Mouse (Mus musculus) forebrain, embryonic 16.5 days (tissue): ENCODE measurements around the gene Tmtc2. TPM values are rescaled to one million over a fixed set of nuclear protein-coding genes. Genes with fewer than 3 reads are reported as not detected.
"Not testable (repeated sequence)": the region's sequence is repeated elsewhere in the genome, so short reads cannot be mapped to it uniquely, and the experiment has no call there.

Source experiments
- ATAC-seq: fragments of 200-750 bp; cut with Nextera tagmentation; 2 replicates; pipeline ENCODE4 v1.8.0; 2017; ENCODE audit warnings: mild to moderate bottlenecking, moderate library complexity
- H3K27ac ChIP-seq: fragments of 300-500 bp; sonication (generic); 2 replicates; pipeline ENCODE4 v1.5.1; 2014; ENCODE audit warnings: low read length, control low read depth
- H3K27me3 ChIP-seq: fragments of 300-500 bp; sonication (generic); replicated peaks from 2 replicates; pipeline ENCODE4 v1.6.1; 2014; ENCODE audit warnings: low read length; ENCODE audit not compliant: control insufficient read depth, insufficient read depth
- H3K36me3 ChIP-seq: fragments of 300-500 bp; sonication (generic); 2 replicates; pipeline ENCODE4 v1.6.1; 2014; ENCODE audit not compliant: control insufficient read depth, insufficient read depth
- H3K4me1 ChIP-seq: fragments of 300-500 bp; sonication (generic); replicated peaks from 2 replicates; pipeline ENCODE4 v1.6.1; 2014; ENCODE audit warnings: low read length; ENCODE audit not compliant: control insufficient read depth, insufficient read depth
- H3K4me2 ChIP-seq: fragments of 300-500 bp; sonication (generic); 2 replicates; pipeline ENCODE4 v1.6.1; 2014; ENCODE audit warnings: mild to moderate bottlenecking, low read length, control low read depth
- H3K4me3 ChIP-seq: fragments of 300-500 bp; sonication (generic); replicated peaks from 2 replicates; pipeline ENCODE4 v1.5.1; 2014; ENCODE audit warnings: mild to moderate bottlenecking, low read length, control low read depth
- H3K9ac ChIP-seq: fragments of 300-500 bp; sonication (generic); replicated peaks from 2 replicates; pipeline ENCODE4 v1.6.1; 2014; ENCODE audit warnings: low read depth, low read length, control low read depth
- H3K9me3 ChIP-seq: fragments of 300-500 bp; sonication (generic); 2 replicates; pipeline ENCODE4 v1.6.1; 2016; ENCODE audit warnings: low read length; ENCODE audit not compliant: control insufficient read depth
- WGBS: fragments of 180-500 bp; shearing (Covaris S2); extraction: QIAGEN DNeasy Blood & Tissue Kit; methylation state at CpG from one replicate; pipeline ENCODE4 v1.1.7; 2014; 5-methylcytosine and 5-hydroxymethylcytosine counted together
- polyA plus RNA-seq: library from polyadenylated mRNA; unstranded; fragments of >200 nt; fragmentation: Nextera tagmentation; extraction: Ambion mirVana; gene quantifications from 2 replicates; pipeline ENCODE4 v1.2.1, GENCODE M21; 2015

Tmtc2 gene
- polyA plus RNA-seq, 1 experiment from 2014 or later, result 7.2 TPM

GRCm38 (mm10) chr10:105284171-105284570 is 290.1 kb downstream of the Tmtc2 start:
- 43% methylated on average over 6 of the region's 6 CpGs for WGBS
- Histone ChIP-seq H3K4me2 (no peak overlapping the region), H3K36me3 (no peaks in the 10 kb centered on the region), H3K27me3 (no peaks in the 10 kb centered on the region), H3K4me3 (no peak overlapping the region), H3K27ac (no peak overlapping the region), H3K9ac (no peak overlapping the region), H3K9me3 (no peaks in the 10 kb centered on the region), H3K4me1 (no peaks in the 10 kb centered on the region)
- no peak for ATAC-seq

- no peaks in the 10 kb centered on the region for H3K36me3 ChIP-seq
- H3K4me2 ChIP-seq, result no peak overlapping the region
- no peak; the same call in 1 of the 2 replicates for ATAC-seq
- H3K9me3 ChIP-seq, result no peaks in the 10 kb centered on the region
- no peak overlapping the region for H3K27ac ChIP-seq
- H3K27me3 ChIP-seq, result no peaks in the 10 kb centered on the region
- no peaks in the 10 kb centered on the region for H3K4me1 ChIP-seq
- H3K4me3 ChIP-seq, result no peak overlapping the region
- WGBS, result 89% methylated on average over 3 of the region's 3 CpGs
- no peak overlapping the region for H3K9ac ChIP-seq
Observed at GRCm38 (mm10) chr10:105280933-105281332, 293.3 kb downstream of the Tmtc2 start.

DNA sequence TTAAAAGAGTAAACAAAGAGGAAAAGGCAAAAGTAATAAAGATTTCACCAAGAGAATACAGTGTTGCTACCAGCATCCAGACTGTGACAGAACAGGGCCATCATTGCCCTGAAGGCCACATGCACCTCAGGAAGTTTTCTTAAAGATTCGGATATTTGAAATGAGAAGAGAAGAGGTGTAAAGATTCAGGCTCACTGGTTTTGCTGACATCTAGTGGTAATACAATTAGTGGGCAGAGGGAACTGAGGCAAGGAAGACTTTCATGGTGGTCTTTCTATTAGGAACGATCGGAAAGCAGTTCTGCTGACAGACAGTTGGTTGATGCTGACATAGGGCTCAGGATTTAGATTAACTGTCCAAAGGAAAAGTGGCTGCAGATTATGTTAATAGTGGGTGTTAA is 314.2 kb downstream of the Tmtc2 start:
- WGBS, result 32% methylated on average over 3 of the region's 3 CpGs
- ATAC-seq, result no peak
- H3K9ac ChIP-seq, result no peak overlapping the region
- no peak overlapping the region for H3K27ac ChIP-seq
- no peaks in the 10 kb centered on the region for H3K4me1 ChIP-seq
- no peaks in the 10 kb centered on the region for H3K9me3 ChIP-seq
- no peak overlapping the region for H3K4me3 ChIP-seq
- no peaks in the 10 kb centered on the region for H3K27me3 ChIP-seq
- no peaks in the 10 kb centered on the region for H3K36me3 ChIP-seq
- H3K4me2 ChIP-seq, result no peak overlapping the region

DNA sequence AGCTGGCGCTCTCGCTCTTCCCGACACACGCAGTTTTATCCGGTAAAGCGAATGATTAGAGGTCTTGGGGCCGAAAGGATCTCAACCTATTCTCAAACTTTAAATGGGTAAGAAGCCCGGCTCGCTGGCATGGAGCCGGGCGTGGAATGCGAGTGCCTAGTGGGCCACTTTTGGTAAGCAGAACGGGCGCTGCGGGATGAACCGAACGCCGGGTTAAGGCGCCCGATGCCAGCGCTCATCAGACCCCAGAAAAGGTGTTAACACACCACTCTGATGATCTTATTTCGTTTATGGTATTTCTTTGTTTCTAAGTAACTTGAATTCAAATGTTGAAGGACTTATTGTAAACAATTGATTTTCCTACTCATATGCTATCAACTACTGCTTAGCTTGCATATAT is 336.0 kb downstream of the Tmtc2 start:
- ATAC-seq, H3K27me3 ChIP-seq, H3K27ac ChIP-seq, H3K9ac ChIP-seq, H3K4me1 ChIP-seq, H3K9me3 ChIP-seq, H3K36me3 ChIP-seq, H3K4me3 ChIP-seq, H3K4me2 ChIP-seq: not testable (repeated sequence)
- 93% methylated on average over 22 of the region's 22 CpGs for WGBS

DNA sequence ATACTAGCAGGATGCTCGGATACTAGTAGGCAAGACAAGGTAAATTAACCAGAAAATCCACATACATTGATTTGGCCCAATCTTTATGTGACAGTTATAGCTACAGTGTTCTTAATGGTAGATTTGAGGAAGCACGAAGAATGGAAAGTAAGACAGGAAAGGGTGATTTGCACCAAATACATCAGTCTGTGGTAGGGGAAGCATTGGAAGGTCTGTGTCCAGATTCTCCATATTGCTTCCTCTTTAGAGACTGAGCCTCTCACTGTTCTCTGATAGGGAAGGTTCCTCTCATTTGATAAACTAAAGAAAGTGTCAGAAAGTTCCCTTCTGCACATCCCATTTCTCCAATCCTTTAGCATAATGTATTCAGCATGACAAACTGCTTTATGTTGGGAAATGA is 341.4 kb downstream of the Tmtc2 start:
- Histone ChIP-seq H3K4me2 (no peak overlapping the region), H3K4me1 (no peaks in the 10 kb centered on the region), H3K27me3 (no peaks in the 10 kb centered on the region), H3K9me3 (no peaks in the 10 kb centered on the region), H3K4me3 (no peak overlapping the region), H3K36me3 (no peaks in the 10 kb centered on the region), H3K27ac (no peak overlapping the region), H3K9ac (no peak overlapping the region)
- WGBS, result 94% methylated on average over 2 of the region's 2 CpGs
- ATAC-seq, result no peak

GRCm38 (mm10) chr10:105230416-105230815 is 343.8 kb downstream of the Tmtc2 start:
- H3K9me3 ChIP-seq, result no peaks in the 10 kb centered on the region
- WGBS, result 85% methylated on average over 7 of the region's 7 CpGs
- H3K27ac ChIP-seq, result no peak overlapping the region
- H3K9ac ChIP-seq, result no peak overlapping the region
- no peaks in the 10 kb centered on the region for H3K36me3 ChIP-seq
- H3K4me3 ChIP-seq, result no peak overlapping the region
- no peaks in the 10 kb centered on the region for H3K4me1 ChIP-seq
- H3K27me3 ChIP-seq, result no peaks in the 10 kb centered on the region
- no peak for ATAC-seq
- H3K4me2 ChIP-seq, result no peak overlapping the region

DNA sequence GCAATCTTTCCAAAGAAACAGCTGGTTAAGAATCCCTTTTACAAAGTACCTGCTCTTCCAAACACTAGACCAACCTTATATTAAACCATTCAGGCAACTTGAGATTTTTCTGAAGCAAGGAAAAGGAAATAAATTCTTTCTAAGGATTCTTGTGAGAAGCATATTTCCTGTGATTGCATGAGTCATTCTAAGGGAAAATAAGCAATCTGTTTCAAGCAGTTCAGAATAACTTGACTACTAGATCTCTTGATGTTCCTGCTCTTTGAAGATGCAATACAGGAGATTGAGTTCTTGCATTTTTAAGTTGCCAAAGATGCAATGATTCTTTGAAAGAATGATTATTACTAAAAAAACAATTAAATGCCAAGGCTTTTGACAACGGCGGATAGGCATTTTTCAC is 345.6 kb downstream of the Tmtc2 start:
- H3K9ac ChIP-seq, result no peak overlapping the region
- H3K4me1 ChIP-seq, result no peaks in the 10 kb centered on the region
- 86% methylated on average over 2 of the region's 2 CpGs for WGBS

GRCm38 (mm10) chr10:105227631-105228030 is 346.6 kb downstream of the Tmtc2 start:
- H3K9ac ChIP-seq, result no peak overlapping the region
- WGBS, result 74% methylated on average over 5 of the region's 5 CpGs
- no peak overlapping the region for H3K27ac ChIP-seq
- ATAC-seq, result no peak
- no peak overlapping the region for H3K4me2 ChIP-seq
- no peak overlapping the region for H3K4me3 ChIP-seq
- H3K4me1 ChIP-seq, result no peaks in the 10 kb centered on the region
- no peaks in the 10 kb centered on the region for H3K36me3 ChIP-seq
- H3K27me3 ChIP-seq, result no peaks in the 10 kb centered on the region
- no peaks in the 10 kb centered on the region for H3K9me3 ChIP-seq

More for the DNA sequence above, 345.6 kb downstream of the Tmtc2 start:
- no peak overlapping the region for H3K4me2 ChIP-seq
- no peaks in the 10 kb centered on the region for H3K36me3 ChIP-seq
- H3K9me3 ChIP-seq, result no peaks in the 10 kb centered on the region
- H3K4me3 ChIP-seq, result no peak overlapping the region
- no peaks in the 10 kb centered on the region for H3K27me3 ChIP-seq
- no peak overlapping the region for H3K27ac ChIP-seq
- ATAC-seq, result no peak

- Histone ChIP-seq H3K4me1 (no peaks in the 10 kb centered on the region), H3K27ac (no peak overlapping the region), H3K9ac (no peak overlapping the region), H3K9me3 (no peaks in the 10 kb centered on the region), H3K4me2 (no peak overlapping the region), H3K27me3 (no peaks in the 10 kb centered on the region), H3K36me3 (no peaks in the 10 kb centered on the region), H3K4me3 (no peak overlapping the region)
- no peak for ATAC-seq
- 87% methylated on average over 6 of the region's 6 CpGs for WGBS
Observed at GRCm38 (mm10) chr10:105225714-105226113, 348.5 kb downstream of the Tmtc2 start.

DNA sequence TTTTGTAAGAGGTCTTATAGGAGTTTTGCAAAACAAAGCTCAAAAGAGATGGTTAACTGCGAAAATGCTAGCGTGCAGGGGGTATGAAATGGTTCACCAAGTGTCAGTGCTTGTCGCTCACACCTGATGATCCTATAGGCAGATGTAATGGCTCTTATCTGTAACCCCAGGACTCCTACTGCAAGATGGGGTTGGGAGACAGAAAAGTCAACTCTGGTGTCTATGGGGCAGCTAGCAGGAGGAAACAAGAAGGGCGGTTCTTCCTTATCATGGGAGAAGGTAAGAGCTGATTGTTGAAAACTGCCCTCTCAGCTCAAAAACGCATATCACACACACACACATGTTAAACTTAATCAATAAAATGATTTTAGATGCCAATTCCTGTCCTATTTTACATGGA is 351.3 kb downstream of the Tmtc2 start:
- Histone ChIP-seq H3K27me3 (no peaks in the 10 kb centered on the region), H3K9me3 (no peaks in the 10 kb centered on the region), H3K4me3 (no peak overlapping the region), H3K4me2 (no peak overlapping the region), H3K27ac (no peak overlapping the region), H3K36me3 (no peaks in the 10 kb centered on the region), H3K4me1 (no peaks in the 10 kb centered on the region), H3K9ac (no peak overlapping the region)
- no peak for ATAC-seq
- WGBS, result 96% methylated on average over 5 of the region's 5 CpGs
